Mouse (Mus musculus): ENCODE data around the gene Gde1. TPM values are rescaled to one million over a fixed set of nuclear protein-coding genes. Genes with fewer than 3 reads are reported as not detected.

The Gde1 gene
- total and polyA plus RNA-seq, 2 experiments from 2014 or later = 272 to 298 TPM

- Histone ChIP-seq H3K4me1 (ENCODE audit: insufficient read depth, low read length) (no peaks in the 10 kb centered on the region), H3K9me3 (ENCODE audit: low read length) (no peaks in the 10 kb centered on the region), H3K36me3 (ENCODE audit: insufficient read depth, low read length) (peaks cover 45% of the 10 kb centered on the region), H3K4me2 (ENCODE audit: low read depth, low read length, poor library complexity, severe bottlenecking) (no peak overlapping the region), H3K27ac (ENCODE audit: low read depth, low read length) (no peak overlapping the region), H3K4me3 (ENCODE audit: low read depth, low read length) (no peak overlapping the region), H3K27me3 (ENCODE audit: insufficient read depth, low read length) (no peaks in the 10 kb centered on the region), H3K9ac (replicated peaks; ENCODE audit: low read length, poor library complexity, severe bottlenecking) (no peak overlapping the region)
- TF ChIP-seq CTCF (IDR thresholded peaks at IDR 0.05) = no peak
- 85% methylated on average over 7 of the region's 7 CpGs for WGBS
- ATAC-seq (ENCODE audit: low FRiP score) (no peak), DNase-seq (ENCODE audit: low spot score) (no peak)
These were observed 16.5 kb downstream of the Gde1 start for GRCm38 (mm10) chr7:118689088-118689487.

DNA sequence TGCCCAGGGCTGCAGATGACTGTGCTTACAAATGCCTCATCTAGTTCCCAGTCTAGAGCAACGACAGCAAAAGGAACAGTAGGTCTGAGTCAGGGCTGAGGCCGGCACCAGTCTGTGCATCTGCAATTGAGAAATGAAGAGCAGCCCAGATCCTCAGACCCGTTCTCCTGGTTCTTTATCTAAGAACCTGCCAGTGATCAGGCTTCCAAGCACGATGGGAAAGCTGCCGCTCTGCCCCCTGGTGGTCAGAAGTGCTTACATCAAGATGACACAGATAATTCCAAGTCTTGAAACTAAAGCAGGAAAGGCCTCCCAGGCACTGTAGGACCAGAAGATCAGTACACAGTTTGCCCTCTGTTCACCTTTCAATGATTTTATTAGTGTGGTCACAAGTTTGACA, 17.4 kb downstream of the Gde1 start:
- Histone ChIP-seq H3K27me3 (ENCODE audit: insufficient read depth, low read length) (no peaks in the 10 kb centered on the region), H3K4me3 (ENCODE audit: low read depth, low read length) (no peak overlapping the region), H3K9me3 (ENCODE audit: low read length) (no peaks in the 10 kb centered on the region), H3K4me2 (ENCODE audit: low read depth, low read length, poor library complexity, severe bottlenecking) (no peak overlapping the region), H3K36me3 (ENCODE audit: insufficient read depth, low read length) (peaks cover 42% of the 10 kb centered on the region), H3K4me1 (ENCODE audit: insufficient read depth, low read length) (no peaks in the 10 kb centered on the region), H3K9ac (replicated peaks; ENCODE audit: low read length, poor library complexity, severe bottlenecking) (no peak overlapping the region), H3K27ac (ENCODE audit: low read depth, low read length) (no peak overlapping the region)
- peak; percentile 95 for DNase-seq (ENCODE audit: low spot score)
- peak; percentile 94 for TF ChIP-seq CTCF (IDR thresholded peaks at IDR 0.05)
- ATAC-seq (ENCODE audit: low FRiP score) = peak; percentile 66; the same call in 1 of the 2 replicates
- 22% methylated on average over 5 of the region's 5 CpGs for WGBS

- WGBS = 90% methylated on average over 4 of the region's 4 CpGs
- Histone ChIP-seq H3K27ac (ENCODE audit: low read depth, low read length) (no peak overlapping the region), H3K4me2 (ENCODE audit: low read depth, low read length, poor library complexity, severe bottlenecking) (no peak overlapping the region), H3K36me3 (ENCODE audit: insufficient read depth, low read length) (no peaks in the 10 kb centered on the region), H3K4me3 (ENCODE audit: low read depth, low read length) (no peak overlapping the region), H3K9ac (replicated peaks; ENCODE audit: low read length, poor library complexity, severe bottlenecking) (no peak overlapping the region), H3K27me3 (ENCODE audit: insufficient read depth, low read length) (no peaks in the 10 kb centered on the region), H3K4me1 (ENCODE audit: insufficient read depth, low read length) (no peaks in the 10 kb centered on the region), H3K9me3 (ENCODE audit: low read length) (no peaks in the 10 kb centered on the region)
- TF ChIP-seq CTCF (IDR thresholded peaks at IDR 0.05) = no peak
- DNase-seq (ENCODE audit: low spot score) (no peak), ATAC-seq (ENCODE audit: low FRiP score) (no peak)
These were observed 28.8 kb downstream of the Gde1 start for GRCm38 (mm10) chr7:118676826-118677225.

GRCm38 (mm10) chr7:118670142-118670541, 35.4 kb downstream of the Gde1 start:
- H3K4me3 ChIP-seq (ENCODE audit: low read depth, low read length) = no peak overlapping the region
- H3K4me2 ChIP-seq (ENCODE audit: low read depth, low read length, poor library complexity, severe bottlenecking) = no peak overlapping the region
- H3K27me3 ChIP-seq (ENCODE audit: insufficient read depth, low read length) = no peaks in the 10 kb centered on the region
- H3K4me1 ChIP-seq (ENCODE audit: insufficient read depth, low read length) = no peaks in the 10 kb centered on the region
- DNase-seq (ENCODE audit: low spot score) = no peak
- no peak overlapping the region for H3K27ac ChIP-seq (ENCODE audit: low read depth, low read length)
- 74% methylated on average over 4 of the region's 4 CpGs for WGBS
- no peak overlapping the region for H3K9ac ChIP-seq (replicated peaks; ENCODE audit: low read length, poor library complexity, severe bottlenecking)
- no peak for ATAC-seq (ENCODE audit: low FRiP score)
- no peak for TF ChIP-seq CTCF (IDR thresholded peaks at IDR 0.05)
- H3K36me3 ChIP-seq (ENCODE audit: insufficient read depth, low read length) = no peaks in the 10 kb centered on the region
- no peaks in the 10 kb centered on the region for H3K9me3 ChIP-seq (ENCODE audit: low read length)

- no peak for TF ChIP-seq CTCF (IDR thresholded peaks at IDR 0.05)
- H3K9ac ChIP-seq (replicated peaks; ENCODE audit: low read length, poor library complexity, severe bottlenecking) = no peak overlapping the region
- WGBS = 93% methylated on average over 2 of the region's 2 CpGs
- no peak overlapping the region for H3K4me3 ChIP-seq (ENCODE audit: low read depth, low read length)
- no peaks in the 10 kb centered on the region for H3K27me3 ChIP-seq (ENCODE audit: insufficient read depth, low read length)
- no peaks in the 10 kb centered on the region for H3K4me1 ChIP-seq (ENCODE audit: insufficient read depth, low read length)
- DNase-seq (ENCODE audit: low spot score) (no peak), ATAC-seq (ENCODE audit: low FRiP score) (no peak)
- no peaks in the 10 kb centered on the region for H3K36me3 ChIP-seq (ENCODE audit: insufficient read depth, low read length)
- no peak overlapping the region for H3K4me2 ChIP-seq (ENCODE audit: low read depth, low read length, poor library complexity, severe bottlenecking)
- H3K27ac ChIP-seq (ENCODE audit: low read depth, low read length) = no peak overlapping the region
- H3K9me3 ChIP-seq (ENCODE audit: low read length) = no peaks in the 10 kb centered on the region
These were observed 37.8 kb downstream of the Gde1 start for GRCm38 (mm10) chr7:118667773-118668172.

GRCm38 (mm10) chr7:118656730-118657129, 48.8 kb downstream of the Gde1 start:
- Histone ChIP-seq H3K27me3 (ENCODE audit: insufficient read depth, low read length) (no peaks in the 10 kb centered on the region), H3K9ac (replicated peaks; ENCODE audit: low read length, poor library complexity, severe bottlenecking) (no peak overlapping the region), H3K9me3 (ENCODE audit: low read length) (no peaks in the 10 kb centered on the region), H3K27ac (ENCODE audit: low read depth, low read length) (no peak overlapping the region), H3K36me3 (ENCODE audit: insufficient read depth, low read length) (no peaks in the 10 kb centered on the region), H3K4me1 (ENCODE audit: insufficient read depth, low read length) (no peaks in the 10 kb centered on the region), H3K4me3 (ENCODE audit: low read depth, low read length) (no peak overlapping the region), H3K4me2 (ENCODE audit: low read depth, low read length, poor library complexity, severe bottlenecking) (no peak overlapping the region)
- no peak for ATAC-seq (ENCODE audit: low FRiP score)
- TF ChIP-seq CTCF (IDR thresholded peaks at IDR 0.05) = no peak
- WGBS = 23% methylated on average over 6 of the region's 6 CpGs
- no peak for DNase-seq (ENCODE audit: low spot score)
